Mouse (Mus musculus): ENCODE data around the gene Prdm1.

Gene Prdm1

GRCm38 (mm10) chr10:44409054-44409453 is 119.2 kb downstream of the Prdm1 start:
- DNase-seq: no peak

- no peak for DNase-seq
Measured at GRCm38 (mm10) chr10:44403415-44403814, 124.9 kb downstream of the Prdm1 start.

- DNase-seq: no peak
Measured at GRCm38 (mm10) chr10:44401600-44401999, 126.7 kb downstream of the Prdm1 start.

DNA sequence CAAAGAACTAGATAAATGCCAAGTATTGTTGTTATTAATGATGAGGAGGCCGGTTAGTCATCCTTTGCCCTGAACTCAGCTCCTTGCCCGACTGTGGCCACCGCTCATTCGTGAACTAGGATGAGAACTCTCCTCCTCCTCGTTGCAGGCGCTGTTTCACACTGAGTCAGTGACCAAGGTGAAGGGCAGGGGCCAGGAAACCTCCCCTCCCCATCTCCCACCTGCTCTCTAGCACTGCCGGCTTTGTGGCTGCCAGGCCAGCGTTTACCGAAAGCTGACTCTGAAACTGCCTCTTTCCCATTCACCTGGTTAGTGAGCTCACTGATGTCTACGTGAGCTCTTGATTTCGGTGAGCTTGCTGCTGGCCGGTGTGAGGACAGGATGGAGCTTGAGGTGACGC is 127.7 kb downstream of the Prdm1 start:
- no peak for DNase-seq

DNA sequence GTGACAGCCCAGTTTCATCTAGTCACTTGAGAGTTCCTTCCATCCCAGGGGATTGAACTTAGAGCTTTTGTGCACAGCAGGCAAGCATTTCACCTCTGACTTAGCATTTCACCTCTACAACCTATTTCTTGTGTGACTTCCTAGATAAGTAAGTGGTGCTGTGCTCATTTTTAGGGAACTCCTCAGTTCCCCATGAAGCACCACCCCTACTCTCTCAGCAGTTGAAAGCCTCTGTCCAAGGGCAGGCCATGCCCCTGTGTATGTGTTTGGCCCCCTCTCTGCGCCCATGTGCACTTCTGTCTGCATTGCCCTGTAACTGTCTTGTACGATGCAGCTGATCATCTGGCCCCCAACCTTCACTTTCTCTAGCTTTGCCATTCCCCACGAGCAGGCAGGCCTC is 128.2 kb downstream of the Prdm1 start:
- no peak for DNase-seq

- DNase-seq: no peak
Measured at GRCm38 (mm10) chr10:44392855-44393254, 135.4 kb downstream of the Prdm1 start.

DNA sequence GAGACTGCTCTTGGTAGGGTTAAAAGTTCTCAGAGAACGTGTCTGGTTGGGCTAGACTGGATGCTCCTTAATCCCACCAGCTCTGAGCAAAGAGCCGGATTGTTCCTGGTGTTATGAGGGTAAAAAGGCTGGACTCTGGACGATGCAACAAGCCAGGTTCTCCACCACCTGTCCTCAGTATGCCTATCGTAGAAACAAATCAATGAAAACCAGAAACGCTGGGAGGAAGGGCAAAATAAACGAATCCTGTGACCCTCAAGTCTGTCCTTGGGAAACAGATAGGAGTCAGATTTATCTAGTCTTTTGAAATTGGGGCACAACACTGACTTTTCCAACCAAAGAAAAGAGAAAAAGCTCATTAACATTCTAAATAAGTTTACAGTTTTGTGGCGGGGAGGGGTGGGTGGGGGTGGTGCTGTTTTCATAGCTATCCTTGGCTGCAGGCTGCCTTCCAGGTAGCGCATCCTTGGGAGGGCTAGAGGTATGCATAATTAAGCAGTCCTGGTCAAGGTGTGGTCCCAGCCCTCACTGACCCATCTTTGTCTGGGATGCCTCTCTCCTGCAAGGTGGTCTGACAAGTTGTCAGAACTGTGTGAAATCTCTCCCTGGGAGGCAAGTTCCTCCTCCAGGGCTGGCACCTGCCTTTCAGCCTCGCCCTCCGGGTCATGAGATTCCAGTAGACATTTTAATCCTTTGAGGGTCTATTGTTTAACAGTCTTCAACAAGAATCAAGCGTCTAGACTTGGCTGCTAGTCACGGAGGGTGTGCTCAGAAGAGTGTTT is 136.6 kb downstream of the Prdm1 start:
- no peak for DNase-seq

GRCm38 (mm10) chr10:44390286-44390685 is 138.0 kb downstream of the Prdm1 start:
- DNase-seq: no peak

DNA sequence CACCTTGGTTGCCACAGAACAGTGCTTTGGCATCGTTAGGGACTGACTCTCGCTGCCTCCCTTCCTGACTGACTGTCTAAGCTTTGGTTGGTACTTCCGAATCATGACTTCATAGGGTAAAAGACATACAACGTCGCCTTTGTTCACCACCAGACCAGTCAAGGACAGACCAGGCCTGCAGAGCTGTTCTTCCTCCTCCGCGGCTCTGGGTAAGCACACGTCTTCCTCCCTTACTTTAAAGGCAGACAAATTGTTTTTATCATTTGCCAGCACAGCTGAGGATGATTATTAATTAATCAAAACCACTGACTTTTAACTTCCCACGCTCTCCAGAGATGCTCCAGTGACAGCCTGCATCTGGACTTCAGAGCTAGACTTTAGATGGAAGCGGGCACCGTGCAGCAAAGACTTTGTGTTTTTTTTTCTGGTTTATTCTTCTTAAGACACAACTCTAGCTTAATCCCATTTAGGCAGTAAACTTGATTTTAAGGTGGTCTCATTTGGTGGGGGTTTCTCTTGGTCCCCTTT is 139.5 kb downstream of the Prdm1 start:
- DNase-seq: no peak

Data from lung, adult 18-20 months (tissue).